Mouse (Mus musculus) left cerebral cortex, adult 9 months (tissue): ENCODE results near the gene Zswim4.

Experiments
- DNase-seq, 2 experiments: peaks; one replicate each; pipeline ENCODE4 v3.0.0; 2022; ENCODE audit warnings: low spot score in 2 of 2

Gene Zswim4

GRCm38 (mm10) chr8:84182833-84183232 lies 54.0 kb downstream of the Zswim4 start:
- DNase-seq: no peak

- no peak for DNase-seq
These were observed 56.2 kb downstream of the Zswim4 start for GRCm38 (mm10) chr8:84180530-84181190.

- no peak for DNase-seq
These were observed 56.9 kb downstream of the Zswim4 start for GRCm38 (mm10) chr8:84179946-84180345.

GRCm38 (mm10) chr8:84178592-84178991 lies 58.3 kb downstream of the Zswim4 start:
- no peak for DNase-seq

GRCm38 (mm10) chr8:84177405-84177804 lies 59.5 kb downstream of the Zswim4 start:
- no peak for DNase-seq

GRCm38 (mm10) chr8:84176560-84176959 lies 60.3 kb downstream of the Zswim4 start:
- DNase-seq: no peak

GRCm38 (mm10) chr8:84173861-84174260 lies 63.0 kb downstream of the Zswim4 start:
- DNase-seq: no peak

GRCm38 (mm10) chr8:84170096-84170495 lies 66.8 kb downstream of the Zswim4 start:
- DNase-seq: no peak

- no peak for DNase-seq
These were observed 69.2 kb downstream of the Zswim4 start for GRCm38 (mm10) chr8:84167696-84168095.
